Mouse (Mus musculus) kidney, adult 2 months (tissue): Measurements from ENCODE around the gene Psmc4.

ENCODE experiments used
- CTCF ChIP-seq: fragments of 200-500 bp; conservative IDR thresholded peaks from 2 replicates; pipeline ENCODE4 v1.5.1; 2011; ENCODE audit warnings: low read depth, mild to moderate bottlenecking, control low read depth, low read length, moderate library complexity, mixed read lengths; ENCODE audit not compliant: insufficient read depth, insufficient read length
- POLR2A ChIP-seq: fragments of 200-500 bp; IDR thresholded peaks from one replicate; pipeline ENCODE4 v1.6.1; 2011; ENCODE audit warnings: low read depth, low read length, control low read depth

DNA sequence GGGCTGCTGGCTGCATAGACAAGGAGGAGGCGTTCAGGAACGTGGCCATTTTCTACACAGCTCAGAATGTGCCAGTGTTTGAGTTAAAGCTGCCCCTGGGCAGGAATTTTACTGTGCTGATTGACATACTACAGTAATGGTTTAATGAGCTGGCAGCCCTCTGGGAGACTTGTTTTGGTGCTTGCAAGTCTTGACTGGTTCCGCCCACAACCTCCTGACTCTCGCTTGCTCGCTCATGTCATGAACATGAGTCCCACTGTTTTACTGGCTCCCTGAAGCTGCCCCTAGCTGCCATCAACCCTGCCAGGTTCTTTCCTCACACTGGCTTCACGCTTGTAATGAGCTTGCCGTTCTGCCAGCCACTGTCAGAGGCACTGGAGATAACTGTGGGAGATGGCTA is 34.3 kb upstream of the Psmc4 start:
- TF ChIP-seq CTCF (no peak), POLR2A (no peak)
